Mouse (Mus musculus): ENCODE measurements around the gene Mcm3ap.

The Mcm3ap gene

GRCm38 (mm10) chr10:76495501-76495900, 26.8 kb downstream of the Mcm3ap start:
- DNase-seq (ENCODE audit: low spot score in 2 of 2), result no peak

- DNase-seq (ENCODE audit: low spot score in 2 of 2), result no peak
Measured at GRCm38 (mm10) chr10:76496366-76496765, 27.6 kb downstream of the Mcm3ap start.

- DNase-seq (ENCODE audit: low spot score in 2 of 2), result no peak
Measured at GRCm38 (mm10) chr10:76497522-76497921, 28.8 kb downstream of the Mcm3ap start.

- no peak for DNase-seq (ENCODE audit: low spot score in 2 of 2)
Measured at GRCm38 (mm10) chr10:76504271-76504943, 35.7 kb downstream of the Mcm3ap start.

GRCm38 (mm10) chr10:76505865-76506264, 37.1 kb downstream of the Mcm3ap start:
- DNase-seq (ENCODE audit: low spot score in 2 of 2), result no peak

- peak; percentile 49 to 67 for DNase-seq (ENCODE audit: low spot score in 2 of 2)
Measured at GRCm38 (mm10) chr10:76512965-76513583, 44.3 kb downstream of the Mcm3ap start.

- no peak for DNase-seq (ENCODE audit: low spot score in 2 of 2)
Measured at GRCm38 (mm10) chr10:76530922-76531321, 62.2 kb downstream of the Mcm3ap start.

GRCm38 (mm10) chr10:76531375-76531774, 62.6 kb downstream of the Mcm3ap start, which contains the start of gene Lss:
Gene Lss (plus strand): TSS chr10:76531588.
- peak; percentile 95 for DNase-seq (ENCODE audit: low spot score in 2 of 2)

GRCm38 (mm10) chr10:76531828-76532227, 63.1 kb downstream of the Mcm3ap start:
- no peak for DNase-seq (ENCODE audit: low spot score in 2 of 2)

- no peak for DNase-seq (ENCODE audit: low spot score in 2 of 2)
Measured at GRCm38 (mm10) chr10:76535526-76535925, 66.8 kb downstream of the Mcm3ap start.

- DNase-seq (ENCODE audit: low spot score in 2 of 2), result peak in 1 of 2 experiments; percentile 25
Measured at GRCm38 (mm10) chr10:76537619-76538018, 68.9 kb downstream of the Mcm3ap start.

- DNase-seq (ENCODE audit: low spot score in 2 of 2), result no peak
Measured at GRCm38 (mm10) chr10:76541336-76542085, 72.8 kb downstream of the Mcm3ap start.

GRCm38 (mm10) chr10:76542636-76543375, 74.1 kb downstream of the Mcm3ap start:
- no peak for DNase-seq (ENCODE audit: low spot score in 2 of 2)

- DNase-seq (ENCODE audit: low spot score in 2 of 2), result no peak
Measured at GRCm38 (mm10) chr10:76546566-76546965, 77.8 kb downstream of the Mcm3ap start.

- DNase-seq (ENCODE audit: low spot score in 2 of 2), result no peak
Measured at GRCm38 (mm10) chr10:76548218-76548617, 79.5 kb downstream of the Mcm3ap start.

GRCm38 (mm10) chr10:76550458-76550857, 81.7 kb downstream of the Mcm3ap start:
- no peak for DNase-seq (ENCODE audit: low spot score in 2 of 2)

GRCm38 (mm10) chr10:76551556-76551955, 82.8 kb downstream of the Mcm3ap start:
- DNase-seq (ENCODE audit: low spot score in 2 of 2), result no peak

- DNase-seq (ENCODE audit: low spot score in 2 of 2), result no peak
Measured at GRCm38 (mm10) chr10:76554061-76554460, 85.3 kb downstream of the Mcm3ap start.

GRCm38 (mm10) chr10:76561972-76562371, 93.2 kb downstream of the Mcm3ap start, which contains the start of gene Spatc1l:
Gene Spatc1l (plus strand): TSS chr10:76562272.
- no peak for DNase-seq (ENCODE audit: low spot score in 2 of 2)
